21 mouse cellular contexts compared by ENCODE assay signal in the genomic region with DNA sequence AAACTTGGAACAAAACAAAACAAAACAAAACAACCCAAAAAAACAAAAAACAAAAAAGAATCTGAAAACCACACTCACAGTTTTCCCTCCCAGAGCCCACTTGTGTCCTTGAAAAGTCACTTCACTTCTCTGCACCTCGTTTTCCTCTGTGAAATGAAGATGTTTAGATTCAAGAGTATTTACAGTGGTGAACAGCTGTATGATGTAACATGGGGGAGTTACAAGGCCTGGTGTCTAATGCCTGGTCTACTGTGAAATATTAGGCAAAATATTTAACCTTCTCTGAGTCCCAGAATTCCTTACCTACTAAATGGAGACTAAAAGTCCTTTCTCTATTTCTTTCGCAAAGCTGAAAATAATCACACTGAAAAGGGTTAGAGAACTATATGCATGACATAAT.
A peak's percentile ranks its signal among the peaks of the same experiment; 100 is the strongest.
DNase-seq lines count a peak whose midpoint lies in the region; ATAC-seq and TF ChIP-seq lines count a peak whose summit lies in the region.
"Had no signal": no experiment of that assay in that cellular context is flagged by ENCODE, and none has a peak within 500 bp of the region (broad histone marks: within the 10 kb centered on the region; RNA-seq: fewer than 3 reads in every experiment).

No protein-coding gene starts in this region.

- ATAC-seq in kidney, embryonic 14.5 days (ENCODE audit: low FRiP score, low TSS enrichment): peak; percentile 68; the same call in 1 of the 2 replicates
- peak; percentile 57; the same call in 1 of the 2 replicates for ATAC-seq in kidney, embryonic 15.5 days (replicated peaks; ENCODE audit: low FRiP score)
- ATAC-seq in kidney, embryonic 16.5 days (ENCODE audit: low FRiP score, low TSS enrichment): peak; percentile 57; the same call in 1 of the 2 replicates
- ATAC-seq in kidney, postnatal 0 days (replicated peaks; ENCODE audit: low FRiP score, low read depth): no peak
- ATAC-seq: activated CD4-positive, CD25-positive, alpha-beta regulatory T cell, adult 4 months; CD4-positive, CD25-positive, alpha-beta regulatory T cell, adult 4 months; Patski had no signal

- no peak for DNase-seq in kidney, postnatal 10 days
- no peak for DNase-seq in kidney, adult 2 months
- no peak for DNase-seq in kidney, adult 8-10 months
- peak; percentile 34 for DNase-seq in kidney, postnatal 0 days (ENCODE audit: low spot score)
- DNase-seq in kidney, adult 18-20 months: no peak
- DNase-seq: adrenal gland, adult 2 months; adrenal gland, adult 8-10 months; adrenal gland, postnatal 10 days; adrenal gland, postnatal 14 days; adrenal gland, postnatal 25 days; adrenal gland, postnatal 36 days; B cell, adult 2 months; cerebellum, adult 11 months; cerebellum, adult 11-12 months had no signal

- no peak overlapping the region for H3K9ac ChIP-seq in kidney, embryonic 14.5 days (ENCODE audit: low read depth, low read length)
- no peak overlapping the region for H3K9ac ChIP-seq in kidney, embryonic 15.5 days
- H3K9ac ChIP-seq in kidney, embryonic 16.5 days (replicated peaks; ENCODE audit: low read length): no peak overlapping the region
- H3K9ac ChIP-seq in kidney, postnatal 0 days (ENCODE audit: low read depth, low read length): no peak overlapping the region

- 30% methylated on average over 2 of the region's 2 CpGs for WGBS in kidney, embryonic 14.5 days
- 36% methylated on average over 2 of the region's 2 CpGs for WGBS in kidney, embryonic 15.5 days
- 40% methylated on average over 2 of the region's 2 CpGs for WGBS in kidney, adult 2 months
- WGBS in kidney, embryonic 16.5 days: 24% methylated on average over 2 of the region's 2 CpGs
- WGBS in kidney, postnatal 0 days: 29% methylated on average over 2 of the region's 2 CpGs

- TF ChIP-seq POLR2A in kidney, adult 2 months (IDR thresholded peaks at IDR 0.05; ENCODE audit: low read depth, low read length): no peak

- H3K27ac ChIP-seq in kidney, embryonic 14.5 days (ENCODE audit: low read depth, low read length): no peak overlapping the region
- no peak overlapping the region for H3K27ac ChIP-seq in kidney, embryonic 15.5 days
- H3K27ac ChIP-seq in kidney, adult 2 months (ENCODE audit: insufficient read depth, low read depth, low read length): no peak overlapping the region
- H3K27ac ChIP-seq in kidney, embryonic 16.5 days (ENCODE audit: low read length): no peak overlapping the region; the same call in 1 of the 2 replicates
- H3K27ac ChIP-seq in kidney, postnatal 0 days: no peak overlapping the region

- H3K4me1 ChIP-seq in kidney, embryonic 14.5 days (ENCODE audit: control insufficient read depth, insufficient read depth, low read length): no peaks in the 10 kb centered on the region
- H3K4me1 ChIP-seq in kidney, embryonic 15.5 days: no peaks in the 10 kb centered on the region
- no peaks in the 10 kb centered on the region for H3K4me1 ChIP-seq in kidney, adult 2 months (ENCODE audit: control insufficient read depth, insufficient read depth, low read length)
- no peaks in the 10 kb centered on the region for H3K4me1 ChIP-seq in kidney, embryonic 16.5 days (ENCODE audit: insufficient read depth, low read length)
- no peaks in the 10 kb centered on the region for H3K4me1 ChIP-seq in kidney, postnatal 0 days (replicated peaks; ENCODE audit: insufficient read depth, low read length)

- H3K9me3 ChIP-seq in kidney, embryonic 14.5 days (ENCODE audit: control insufficient read depth, low read length): no peaks in the 10 kb centered on the region
- no peaks in the 10 kb centered on the region for H3K9me3 ChIP-seq in kidney, embryonic 15.5 days (replicated peaks)
- no peaks in the 10 kb centered on the region for H3K9me3 ChIP-seq in kidney, embryonic 16.5 days (ENCODE audit: low read length)
- H3K9me3 ChIP-seq in kidney, postnatal 0 days (replicated peaks; ENCODE audit: low read length): no peaks in the 10 kb centered on the region

- TF ChIP-seq CTCF in kidney, adult 2 months (conservative IDR thresholded peaks at IDR 0.05; ENCODE audit: insufficient read depth, insufficient read length, low read depth, low read length): no peak
- no peak for TF ChIP-seq CTCF in kidney, postnatal 0 days (IDR thresholded peaks at IDR 0.05; ENCODE audit: low read depth)

- H3K36me3 ChIP-seq in kidney, embryonic 14.5 days (ENCODE audit: control insufficient read depth, insufficient read depth, low read length): no peaks in the 10 kb centered on the region
- H3K36me3 ChIP-seq in kidney, embryonic 15.5 days: no peaks in the 10 kb centered on the region
- H3K36me3 ChIP-seq in kidney, adult 2 months (ENCODE audit: control insufficient read depth, insufficient read depth, low read length): no peaks in the 10 kb centered on the region
- H3K36me3 ChIP-seq in kidney, embryonic 16.5 days (ENCODE audit: insufficient read depth, low read length): no peaks in the 10 kb centered on the region
- no peaks in the 10 kb centered on the region for H3K36me3 ChIP-seq in kidney, postnatal 0 days (ENCODE audit: insufficient read depth, low read length)
- H3K36me3 ChIP-seq: G1E had no signal

- no peak overlapping the region for H3K4me2 ChIP-seq in kidney, embryonic 14.5 days (replicated peaks; ENCODE audit: low read depth, low read length)
- no peak overlapping the region for H3K4me2 ChIP-seq in kidney, embryonic 15.5 days
- H3K4me2 ChIP-seq in kidney, embryonic 16.5 days (replicated peaks; ENCODE audit: low read depth, low read length): no peak overlapping the region
- no peak overlapping the region for H3K4me2 ChIP-seq in kidney, postnatal 0 days (ENCODE audit: low read length)

- H3K27me3 ChIP-seq in kidney, embryonic 14.5 days (ENCODE audit: control insufficient read depth, insufficient read depth, low read length): no peaks in the 10 kb centered on the region
- no peaks in the 10 kb centered on the region for H3K27me3 ChIP-seq in kidney, embryonic 15.5 days
- H3K27me3 ChIP-seq in kidney, adult 2 months (replicated peaks; ENCODE audit: control insufficient read depth, insufficient read depth, low read length): no peaks in the 10 kb centered on the region
- H3K27me3 ChIP-seq in kidney, embryonic 16.5 days (ENCODE audit: insufficient read depth, low read length): no peaks in the 10 kb centered on the region
- no peaks in the 10 kb centered on the region for H3K27me3 ChIP-seq in kidney, postnatal 0 days (ENCODE audit: insufficient read depth, low read length)
- H3K27me3 ChIP-seq: Patski had no signal

- no peak overlapping the region for H3K4me3 ChIP-seq in kidney, embryonic 14.5 days (ENCODE audit: low read length)
- H3K4me3 ChIP-seq in kidney, embryonic 15.5 days (replicated peaks): no peak overlapping the region
- H3K4me3 ChIP-seq in kidney, adult 2 months (ENCODE audit: insufficient read depth, low read depth, low read length): no peak overlapping the region
- no peak overlapping the region for H3K4me3 ChIP-seq in kidney, embryonic 16.5 days (ENCODE audit: low read length)
- H3K4me3 ChIP-seq in kidney, postnatal 0 days (replicated peaks; ENCODE audit: low read depth, low read length): no peak overlapping the region
